Mouse (Mus musculus) forebrain, embryonic 10.5 days (tissue): ENCODE results near the gene Prkd2. TPM values are rescaled to one million over a fixed set of nuclear protein-coding genes. Genes with fewer than 3 reads are reported as not detected.

Source experiments
- DNase-seq: peaks from one replicate; pipeline ENCODE4 v3.0.0-alpha.2; 2017; ENCODE audit warnings: low spot score; ENCODE audit errors: extremely low spot score
- H3K27ac ChIP-seq: fragments of 300-500 bp; sonication (generic); 2 replicates; pipeline ENCODE4 v1.5.1; 2016; ENCODE audit warnings: mild to moderate bottlenecking
- H3K27me3 ChIP-seq: fragments of 300-500 bp; sonication (generic); 2 replicates; pipeline ENCODE4 v1.6.1; 2016; ENCODE audit warnings: mild to moderate bottlenecking; ENCODE audit not compliant: poor library complexity, severe bottlenecking
- H3K36me3 ChIP-seq: fragments of 300-500 bp; sonication (generic); replicated peaks from 2 replicates; pipeline ENCODE4 v1.6.1; 2016; ENCODE audit warnings: mild to moderate bottlenecking, moderate library complexity
- H3K4me1 ChIP-seq: fragments of 300-500 bp; sonication (generic); 2 replicates; pipeline ENCODE4 v1.6.1; 2016
- H3K4me3 ChIP-seq: fragments of 300-500 bp; sonication (generic); 2 replicates; pipeline ENCODE4 v1.5.1; 2016; ENCODE audit warnings: mild to moderate bottlenecking, moderate library complexity
- H3K9me3 ChIP-seq: fragments of 300-500 bp; sonication (generic); 2 replicates; pipeline ENCODE4 v1.6.1; 2016; ENCODE audit warnings: mild to moderate bottlenecking, moderate library complexity
- whole genome bisulfite sequencing: fragments of 180-500 bp; shearing (Covaris S2); methylation state at CpG from one replicate; pipeline ENCODE4 v1.1.7; 2016; 5-methylcytosine and 5-hydroxymethylcytosine counted together
- polyA plus RNA-seq: library from polyadenylated mRNA; unstranded; fragments of >200 nt; fragmentation: Nextera tagmentation; extraction: Ambion mirVana; gene quantifications from 2 replicates; pipeline ENCODE4 v1.2.1, GENCODE M21; 2016

The Prkd2 gene
- polyA plus RNA-seq, 1 experiment from 2014 or later, result 9.6 TPM

- WGBS, result 87% methylated on average over 19 of the region's 19 CpGs
- Histone ChIP-seq H3K4me1 (peaks cover 38% of the 10 kb centered on the region), H3K36me3 (peaks cover 47% of the 10 kb centered on the region), H3K9me3 (no peaks in the 10 kb centered on the region), H3K27me3 (peaks cover 13% of the 10 kb centered on the region; the same call in 1 of the 2 replicates), H3K4me3 (no peak overlapping the region), H3K27ac (no peak overlapping the region)
- DNase-seq, result no peak
Observed at GRCm38 (mm10) chr7:16847507-16847906, 4.8 kb downstream of the Prkd2 start.

- 11% methylated on average over 17 of the region's 17 CpGs for WGBS
Observed at GRCm38 (mm10) chr7:16848579-16848978, 5.9 kb downstream of the Prkd2 start.

GRCm38 (mm10) chr7:16851636-16852035 lies 8.9 kb downstream of the Prkd2 start:
- no peak overlapping the region for H3K4me3 ChIP-seq
- H3K4me1 ChIP-seq, result peaks cover 6% of the 10 kb centered on the region; the same call in 1 of the 2 replicates
- H3K27ac ChIP-seq, result no peak overlapping the region
- WGBS, result 94% methylated on average over 4 of the region's 4 CpGs
- H3K36me3 ChIP-seq, result peaks cover 79% of the 10 kb centered on the region
- H3K27me3 ChIP-seq, result no peaks in the 10 kb centered on the region
- DNase-seq, result no peak
- no peaks in the 10 kb centered on the region for H3K9me3 ChIP-seq

More at GRCm38 (mm10) chr7:16848579-16848978, 5.9 kb downstream of the Prkd2 start:
- no peak overlapping the region for H3K4me3 ChIP-seq
- H3K27me3 ChIP-seq, result peaks cover 13% of the 10 kb centered on the region; the same call in 1 of the 2 replicates
- peaks cover 30% of the 10 kb centered on the region for H3K4me1 ChIP-seq
- no peaks in the 10 kb centered on the region for H3K9me3 ChIP-seq
- peak; percentile 57 for DNase-seq
- no peak overlapping the region for H3K27ac ChIP-seq
- H3K36me3 ChIP-seq, result peaks cover 55% of the 10 kb centered on the region

DNA sequence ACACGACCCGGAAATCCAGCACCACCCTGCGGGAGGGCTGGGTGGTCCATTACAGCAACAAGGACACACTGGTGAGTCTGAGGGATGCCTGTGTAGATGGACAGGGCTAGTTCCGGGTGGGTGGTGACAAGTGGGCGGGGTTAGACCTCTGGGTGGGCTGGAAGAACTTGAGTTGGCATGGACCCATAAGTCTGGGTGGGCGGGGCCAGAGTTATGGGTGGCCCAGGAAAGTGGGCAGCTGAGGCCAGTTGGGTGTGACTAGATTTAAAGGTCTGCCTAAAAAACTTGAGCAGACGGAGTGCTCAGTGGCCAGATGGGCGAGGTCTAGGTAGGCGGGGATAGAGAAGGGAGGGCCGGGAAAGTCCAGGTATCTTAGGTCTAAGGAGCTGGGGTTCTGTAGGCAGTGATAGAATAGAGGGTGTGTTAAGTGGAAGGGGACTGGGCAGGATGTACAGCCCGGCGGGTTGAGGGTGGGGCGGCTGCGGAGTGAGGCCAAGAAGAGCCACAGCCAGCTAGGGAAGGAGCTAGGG lies 10.7 kb downstream of the Prkd2 start:
- WGBS, result 88% methylated on average over 14 of the region's 14 CpGs
- Histone ChIP-seq H3K27me3 (no peaks in the 10 kb centered on the region), H3K36me3 (peaks cover 93% of the 10 kb centered on the region), H3K27ac (no peak overlapping the region), H3K4me3 (no peak overlapping the region), H3K4me1 (peaks cover 6% of the 10 kb centered on the region; the same call in 1 of the 2 replicates), H3K9me3 (no peaks in the 10 kb centered on the region)
- no peak for DNase-seq

GRCm38 (mm10) chr7:16858336-16858735 lies 15.6 kb downstream of the Prkd2 start:
- DNase-seq, result peak; percentile 46
- no peak overlapping the region for H3K27ac ChIP-seq
- H3K4me1 ChIP-seq, result no peaks in the 10 kb centered on the region
- no peaks in the 10 kb centered on the region for H3K9me3 ChIP-seq
- 20% methylated on average over 17 of the region's 17 CpGs for WGBS
- peaks cover 77% of the 10 kb centered on the region for H3K36me3 ChIP-seq
- no peak overlapping the region for H3K4me3 ChIP-seq
- H3K27me3 ChIP-seq, result no peaks in the 10 kb centered on the region

DNA sequence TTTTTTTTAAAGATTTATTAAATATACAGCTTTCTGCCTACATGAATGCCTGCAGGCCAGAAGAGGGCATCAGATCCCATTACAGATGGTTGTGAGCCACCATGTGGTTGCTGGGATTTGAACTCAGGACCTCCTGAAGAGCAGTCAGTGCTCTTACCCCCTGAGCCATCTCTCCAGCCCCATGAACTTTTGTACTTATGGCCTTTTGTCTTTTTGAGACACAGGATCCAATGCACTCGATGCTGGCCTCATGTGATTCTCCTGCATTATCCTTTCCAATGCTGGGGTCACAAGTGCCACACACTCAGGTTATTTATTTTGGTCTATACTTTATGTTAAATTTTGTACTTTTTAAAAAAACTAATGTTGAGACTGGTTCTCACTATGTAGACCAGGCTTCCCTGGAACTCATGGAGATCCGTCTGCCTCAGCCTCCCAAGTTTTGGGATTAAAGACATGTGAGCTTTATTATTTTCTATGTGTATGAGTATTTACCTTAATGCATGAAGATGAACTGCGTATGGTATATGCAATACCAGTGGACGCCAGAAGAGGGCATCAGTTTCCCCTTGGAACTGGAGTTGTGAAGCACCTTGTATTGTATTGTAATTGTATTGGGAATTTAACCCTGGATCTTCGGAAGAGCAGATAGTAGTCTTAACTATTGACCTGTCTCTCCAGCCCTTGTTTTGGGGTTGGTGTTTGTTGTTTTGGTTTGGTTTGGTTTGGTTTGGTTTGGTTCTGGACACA lies 17.4 kb downstream of the Prkd2 start:
- WGBS, result 40% methylated on average over 5 of the region's 5 CpGs
- H3K4me1 ChIP-seq, result no peaks in the 10 kb centered on the region
- no peaks in the 10 kb centered on the region for H3K27me3 ChIP-seq
- no peak overlapping the region for H3K4me3 ChIP-seq
- peaks cover 77% of the 10 kb centered on the region for H3K36me3 ChIP-seq
- DNase-seq, result peak; percentile 50
- no peak overlapping the region for H3K27ac ChIP-seq
- no peaks in the 10 kb centered on the region; the same call in 1 of the 2 replicates for H3K9me3 ChIP-seq

DNA sequence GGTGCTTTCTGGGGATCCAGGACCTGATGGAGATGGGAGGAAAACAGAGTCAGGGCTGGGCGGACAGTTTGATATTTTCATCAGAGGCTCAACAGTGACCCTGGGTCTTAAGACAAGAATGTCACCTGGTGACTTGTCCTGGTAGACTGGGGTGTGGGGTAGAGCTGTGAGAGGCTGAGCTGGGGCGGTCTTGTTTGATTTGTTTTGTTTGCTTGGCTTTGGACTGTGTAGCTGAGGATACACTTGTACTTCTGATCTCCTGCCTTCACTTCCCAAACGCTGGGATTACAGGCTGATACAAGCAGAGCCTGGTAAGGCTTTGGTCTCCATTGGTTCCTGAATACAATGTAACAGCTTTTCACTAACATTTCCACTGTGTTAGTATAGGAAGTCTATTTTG lies 24.8 kb downstream of the Prkd2 start:
- WGBS, result 84% methylated on average over 3 of the region's 3 CpGs
- H3K27ac ChIP-seq, result no peak overlapping the region
- H3K36me3 ChIP-seq, result peaks cover 66% of the 10 kb centered on the region
- DNase-seq, result no peak
- peaks cover 11% of the 10 kb centered on the region for H3K4me1 ChIP-seq
- H3K9me3 ChIP-seq, result no peaks in the 10 kb centered on the region; the same call in 1 of the 2 replicates
- H3K27me3 ChIP-seq, result no peaks in the 10 kb centered on the region
- H3K4me3 ChIP-seq, result no peak overlapping the region

DNA sequence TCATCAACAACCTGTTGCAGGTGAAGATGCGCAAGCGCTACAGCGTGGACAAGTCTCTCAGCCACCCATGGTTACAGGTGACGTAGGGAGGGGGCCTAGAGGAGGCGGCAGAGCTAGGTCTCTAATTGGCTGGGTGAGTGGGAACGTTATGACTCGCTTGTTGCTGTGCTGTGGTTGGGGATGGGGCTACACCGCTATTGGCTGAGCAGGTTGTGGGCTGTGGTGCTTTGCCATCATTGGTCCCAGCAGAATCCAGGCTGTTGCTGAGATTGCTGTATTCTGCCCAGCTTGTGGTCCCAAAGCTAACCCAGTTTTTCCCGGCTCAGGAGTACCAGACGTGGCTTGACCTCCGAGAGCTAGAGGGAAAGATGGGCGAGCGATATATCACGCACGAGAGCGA lies 26.8 kb downstream of the Prkd2 start:
- peak overlapping the region; percentile 48 for H3K4me3 ChIP-seq
- no peaks in the 10 kb centered on the region for H3K27me3 ChIP-seq
- H3K27ac ChIP-seq, result peak overlapping the region; percentile 77
- peak; percentile 77 for DNase-seq
- 6% methylated on average over 16 of the region's 16 CpGs for WGBS
- H3K4me1 ChIP-seq, result peaks cover 19% of the 10 kb centered on the region
- peaks cover 46% of the 10 kb centered on the region for H3K36me3 ChIP-seq
- H3K9me3 ChIP-seq, result no peaks in the 10 kb centered on the region; the same call in 1 of the 2 replicates

GRCm38 (mm10) chr7:16871600-16871999 lies 28.9 kb downstream of the Prkd2 start:
- peaks cover 34% of the 10 kb centered on the region for H3K4me1 ChIP-seq
- WGBS, result 83% methylated on average over 10 of the region's 10 CpGs
- H3K27me3 ChIP-seq, result no peaks in the 10 kb centered on the region
- H3K36me3 ChIP-seq, result peaks cover 26% of the 10 kb centered on the region
- no peak overlapping the region for H3K4me3 ChIP-seq
- DNase-seq, result no peak
- no peak overlapping the region for H3K27ac ChIP-seq
- H3K9me3 ChIP-seq, result no peaks in the 10 kb centered on the region

- Histone ChIP-seq H3K4me1 (peaks cover 42% of the 10 kb centered on the region), H3K4me3 (no peak overlapping the region), H3K27ac (no peak overlapping the region), H3K9me3 (no peaks in the 10 kb centered on the region), H3K36me3 (peaks cover 18% of the 10 kb centered on the region), H3K27me3 (no peaks in the 10 kb centered on the region)
- WGBS, result 91% methylated on average over 9 of the region's 9 CpGs
- DNase-seq, result no peak
Observed at GRCm38 (mm10) chr7:16872478-16872877, 29.8 kb downstream of the Prkd2 start.

DNA sequence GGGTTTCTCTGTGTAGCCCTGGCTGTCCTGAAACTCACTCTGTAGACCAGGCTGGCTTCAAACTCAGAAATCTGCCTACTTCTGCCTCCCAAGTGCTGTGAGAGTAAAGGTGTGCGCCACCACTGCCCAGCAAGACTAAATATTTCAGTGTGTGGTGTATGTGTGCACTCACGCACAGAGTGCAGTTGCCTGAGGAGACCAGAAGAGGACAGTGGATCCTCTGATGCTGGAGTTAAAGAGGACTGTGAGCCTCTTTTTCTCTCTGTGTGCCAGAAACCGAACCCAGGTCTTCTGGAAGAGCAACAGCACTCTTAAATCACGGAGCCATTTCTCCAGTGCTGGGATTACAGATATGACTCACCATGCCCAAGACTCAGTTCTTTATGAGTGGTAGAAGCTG lies 30.7 kb downstream of the Prkd2 start:
- H3K9me3 ChIP-seq, result no peaks in the 10 kb centered on the region
- no peaks in the 10 kb centered on the region for H3K27me3 ChIP-seq
- no peak overlapping the region for H3K27ac ChIP-seq
- 91% methylated on average over 4 of the region's 4 CpGs for WGBS
- DNase-seq, result no peak
- peaks cover 19% of the 10 kb centered on the region for H3K36me3 ChIP-seq
- peaks cover 45% of the 10 kb centered on the region for H3K4me1 ChIP-seq
- H3K4me3 ChIP-seq, result no peak overlapping the region

- peaks cover 47% of the 10 kb centered on the region for H3K4me1 ChIP-seq
- H3K36me3 ChIP-seq, result peaks cover 27% of the 10 kb centered on the region
- H3K27ac ChIP-seq, result peak overlapping the region; percentile 93
- H3K9me3 ChIP-seq, result no peaks in the 10 kb centered on the region
- DNase-seq, result peak; percentile 82
- peak overlapping the region; percentile 82 for H3K4me3 ChIP-seq
- WGBS, result 5% methylated on average over 17 of the region's 17 CpGs
- H3K27me3 ChIP-seq, result no peaks in the 10 kb centered on the region
Observed at GRCm38 (mm10) chr7:16874190-16874589, 31.5 kb downstream of the Prkd2 start.

GRCm38 (mm10) chr7:16874756-16875309 lies 32.1 kb downstream of the Prkd2 start:
- under 1% methylated on average over 33 of the region's 33 CpGs for WGBS
- Histone ChIP-seq H3K9me3 (no peaks in the 10 kb centered on the region), H3K4me1 (peaks cover 46% of the 10 kb centered on the region)

More at GRCm38 (mm10) chr7:16874756-16875309, 32.1 kb downstream of the Prkd2 start:
- DNase-seq, result peak; percentile 100
- Histone ChIP-seq H3K36me3 (peaks cover 31% of the 10 kb centered on the region), H3K4me3 (peak overlapping the region; percentile 82), H3K27me3 (no peaks in the 10 kb centered on the region), H3K27ac (peak overlapping the region; percentile 93)
